Mouse (Mus musculus): ENCODE data around the gene Smg1. TPM values are rescaled to one million over a fixed set of nuclear protein-coding genes. Genes with fewer than 3 reads are reported as not detected.
A peak's percentile ranks its signal among the peaks of the same experiment; 100 is the strongest.

The Smg1 gene
- polyA plus RNA-seq, 1 experiment from 2014 or later = 18.0 TPM

- no peaks in the 10 kb centered on the region for H3K9me3 ChIP-seq
- H3K27me3 ChIP-seq (replicated peaks) = no peaks in the 10 kb centered on the region
- ATAC-seq = no peak
- H3K36me3 ChIP-seq = 0 out of 2 replicates have a peak, but pooled peaks cover 10% of the 10 kb centered on the region
- peaks cover 19% of the 10 kb centered on the region for H3K4me1 ChIP-seq (replicated peaks)
- no peak overlapping the region for H3K4me3 ChIP-seq (replicated peaks)
- no peak overlapping the region for H3K27ac ChIP-seq
- H3K4me2 ChIP-seq (replicated peaks) = peak overlapping the region; percentile 82
- H3K9ac ChIP-seq = no peak overlapping the region
- WGBS = 58% methylated on average over 11 of the region's 11 CpGs
Measured at GRCm38 (mm10) chr7:118126219-118126875, 117.1 kb downstream of the Smg1 start.

GRCm38 (mm10) chr7:118125736-118126135, 117.7 kb downstream of the Smg1 start:
- H3K4me3 ChIP-seq (replicated peaks) = no peak overlapping the region
- no peak overlapping the region for H3K27ac ChIP-seq
- H3K9me3 ChIP-seq = no peaks in the 10 kb centered on the region
- H3K36me3 ChIP-seq = peaks cover 14% of the 10 kb centered on the region
- ATAC-seq = no peak
- H3K9ac ChIP-seq = no peak overlapping the region
- H3K4me1 ChIP-seq (replicated peaks) = peaks cover 19% of the 10 kb centered on the region
- no peaks in the 10 kb centered on the region for H3K27me3 ChIP-seq (replicated peaks)
- H3K4me2 ChIP-seq (replicated peaks) = no peak overlapping the region

- no peaks in the 10 kb centered on the region for H3K27me3 ChIP-seq (replicated peaks)
- peaks cover 25% of the 10 kb centered on the region for H3K36me3 ChIP-seq
- peaks cover 12% of the 10 kb centered on the region for H3K4me1 ChIP-seq (replicated peaks)
- no peak overlapping the region for H3K4me3 ChIP-seq (replicated peaks)
- H3K4me2 ChIP-seq (replicated peaks) = no peak overlapping the region
- H3K9me3 ChIP-seq = no peaks in the 10 kb centered on the region
- no peak overlapping the region for H3K9ac ChIP-seq
- no peak overlapping the region for H3K27ac ChIP-seq
- no peak for ATAC-seq
- 53% methylated on average over 4 of the region's 4 CpGs for WGBS
Measured at GRCm38 (mm10) chr7:118123512-118124411, 119.7 kb downstream of the Smg1 start.

GRCm38 (mm10) chr7:118122235-118122634, 121.2 kb downstream of the Smg1 start:
- Histone ChIP-seq H3K4me3 (replicated peaks) (no peak overlapping the region), H3K9me3 (no peaks in the 10 kb centered on the region), H3K27ac (no peak overlapping the region), H3K9ac (no peak overlapping the region), H3K36me3 (peaks cover 26% of the 10 kb centered on the region), H3K4me1 (replicated peaks) (peaks cover 13% of the 10 kb centered on the region), H3K27me3 (replicated peaks) (no peaks in the 10 kb centered on the region), H3K4me2 (replicated peaks) (no peak overlapping the region)
- 92% methylated on average over 7 of the region's 7 CpGs for WGBS
- no peak for ATAC-seq

GRCm38 (mm10) chr7:118120654-118121053, 122.8 kb downstream of the Smg1 start:
- Histone ChIP-seq H3K4me1 (replicated peaks) (0 out of 2 replicates have a peak, but pooled peaks cover 2% of the 10 kb centered on the region), H3K4me2 (replicated peaks) (no peak overlapping the region), H3K9ac (no peak overlapping the region), H3K27me3 (replicated peaks) (no peaks in the 10 kb centered on the region), H3K27ac (no peak overlapping the region), H3K36me3 (peaks cover 26% of the 10 kb centered on the region), H3K4me3 (replicated peaks) (no peak overlapping the region), H3K9me3 (no peaks in the 10 kb centered on the region)
- ATAC-seq = no peak
- WGBS = 85% methylated on average over 1 of the region's 1 CpGs

GRCm38 (mm10) chr7:118119946-118120345, 123.5 kb downstream of the Smg1 start:
- no peak for ATAC-seq
- no peak overlapping the region for H3K9ac ChIP-seq
- 79% methylated on average over 5 of the region's 5 CpGs for WGBS
- peaks cover 26% of the 10 kb centered on the region for H3K36me3 ChIP-seq
- no peak overlapping the region for H3K4me3 ChIP-seq (replicated peaks)
- H3K4me1 ChIP-seq (replicated peaks) = 0 out of 2 replicates have a peak, but pooled peaks cover 2% of the 10 kb centered on the region
- no peak overlapping the region for H3K27ac ChIP-seq
- no peaks in the 10 kb centered on the region for H3K9me3 ChIP-seq
- no peak overlapping the region for H3K4me2 ChIP-seq (replicated peaks)
- no peaks in the 10 kb centered on the region for H3K27me3 ChIP-seq (replicated peaks)

GRCm38 (mm10) chr7:118119142-118119541, 124.3 kb downstream of the Smg1 start:
- no peaks in the 10 kb centered on the region for H3K27me3 ChIP-seq (replicated peaks)
- no peak for ATAC-seq
- H3K9me3 ChIP-seq = no peaks in the 10 kb centered on the region
- H3K36me3 ChIP-seq = peaks cover 26% of the 10 kb centered on the region
- H3K4me3 ChIP-seq (replicated peaks) = no peak overlapping the region
- H3K4me1 ChIP-seq (replicated peaks) = 0 out of 2 replicates have a peak, but pooled peaks cover 4% of the 10 kb centered on the region
- H3K27ac ChIP-seq = peak overlapping the region; percentile 32; the same call in 1 of the 2 replicates
- 35% methylated on average over 2 of the region's 2 CpGs for WGBS
- H3K9ac ChIP-seq = no peak overlapping the region
- no peak overlapping the region for H3K4me2 ChIP-seq (replicated peaks)

- Histone ChIP-seq H3K4me1 (replicated peaks) (peaks cover 11% of the 10 kb centered on the region; the same call in 1 of the 2 replicates), H3K4me3 (replicated peaks) (no peak overlapping the region), H3K9ac (no peak overlapping the region), H3K27me3 (replicated peaks) (no peaks in the 10 kb centered on the region), H3K36me3 (peaks cover 23% of the 10 kb centered on the region), H3K4me2 (replicated peaks) (no peak overlapping the region), H3K9me3 (no peaks in the 10 kb centered on the region), H3K27ac (no peak overlapping the region)
- 85% methylated on average over 3 of the region's 3 CpGs for WGBS
- ATAC-seq = no peak
Measured at GRCm38 (mm10) chr7:118118426-118118825, 125.0 kb downstream of the Smg1 start.

- Histone ChIP-seq H3K27ac (0 out of 2 replicates have a peak overlapping the region, but pooled peaks have one; percentile 13), H3K9ac (no peak overlapping the region), H3K36me3 (peaks cover 26% of the 10 kb centered on the region), H3K4me1 (replicated peaks) (peaks cover 18% of the 10 kb centered on the region), H3K9me3 (no peaks in the 10 kb centered on the region), H3K4me2 (replicated peaks) (no peak overlapping the region), H3K27me3 (replicated peaks) (no peaks in the 10 kb centered on the region), H3K4me3 (replicated peaks) (no peak overlapping the region)
- 55% methylated on average over 4 of the region's 4 CpGs for WGBS
- no peak for ATAC-seq
Measured at GRCm38 (mm10) chr7:118117539-118118210, 125.8 kb downstream of the Smg1 start.

GRCm38 (mm10) chr7:118116787-118117538, 126.5 kb downstream of the Smg1 start:
- peak overlapping the region; percentile 74 for H3K4me2 ChIP-seq (replicated peaks)
- peaks cover 22% of the 10 kb centered on the region for H3K36me3 ChIP-seq
- no peak overlapping the region for H3K4me3 ChIP-seq (replicated peaks)
- 0 out of 2 replicates have a peak overlapping the region, but pooled peaks have one; percentile 13 for H3K27ac ChIP-seq
- no peaks in the 10 kb centered on the region for H3K9me3 ChIP-seq
- no peaks in the 10 kb centered on the region for H3K27me3 ChIP-seq (replicated peaks)
- WGBS = 14% methylated on average over 8 of the region's 8 CpGs
- H3K9ac ChIP-seq = no peak overlapping the region
- peaks cover 25% of the 10 kb centered on the region for H3K4me1 ChIP-seq (replicated peaks)
- ATAC-seq = peak; percentile 9; the same call in 1 of the 2 replicates

GRCm38 (mm10) chr7:118115877-118116568, 127.4 kb downstream of the Smg1 start, which contains the start of gene Rps15a:
Gene Rps15a (minus strand): TSS chr7:118116188.
- under 1% methylated on average over 40 of the region's 40 CpGs for WGBS
- Histone ChIP-seq H3K9me3 (no peaks in the 10 kb centered on the region), H3K36me3 (peaks cover 30% of the 10 kb centered on the region), H3K4me1 (replicated peaks) (peaks cover 33% of the 10 kb centered on the region), H3K4me2 (replicated peaks) (peak within 1 kb of the TSS; percentile 74), H3K27me3 (replicated peaks) (no peaks in the 10 kb centered on the region), H3K9ac (peak within 1 kb of the TSS; percentile 97), H3K27ac (peak within 1 kb of the TSS; percentile 88), H3K4me3 (replicated peaks) (peak within 1 kb of the TSS; percentile 90)
- ATAC-seq = peak; percentile 84
